Mouse (Mus musculus) heart, postnatal 0 days (tissue): ENCODE measurements around the gene Foxred2.

Source experiments
- CTCF ChIP-seq: IDR thresholded peaks from 2 replicates; pipeline ENCODE4 v1.5.1; 2016; ENCODE audit warnings: antibody characterized with exemption, control low read depth, low read depth
- EP300 ChIP-seq: IDR thresholded peaks from 2 replicates; pipeline ENCODE4 v1.6.1; 2016; ENCODE audit warnings: antibody characterized with exemption, low read depth

GRCm38 (mm10) chr15:77919441-77919840, 37.1 kb downstream of the Foxred2 start:
- no peak for TF ChIP-seq EP300
- TF ChIP-seq CTCF, result no peak
